Mouse (Mus musculus): ENCODE results near the gene Col4a1. TPM values are rescaled to one million over a fixed set of nuclear protein-coding genes. Genes with fewer than 3 reads are reported as not detected.
A peak's percentile ranks its signal among the peaks of the same experiment; 100 is the strongest.

Col4a1 gene
- polyA plus RNA-seq, 1 experiment from 2014 or later, result 30.2 TPM

DNA sequence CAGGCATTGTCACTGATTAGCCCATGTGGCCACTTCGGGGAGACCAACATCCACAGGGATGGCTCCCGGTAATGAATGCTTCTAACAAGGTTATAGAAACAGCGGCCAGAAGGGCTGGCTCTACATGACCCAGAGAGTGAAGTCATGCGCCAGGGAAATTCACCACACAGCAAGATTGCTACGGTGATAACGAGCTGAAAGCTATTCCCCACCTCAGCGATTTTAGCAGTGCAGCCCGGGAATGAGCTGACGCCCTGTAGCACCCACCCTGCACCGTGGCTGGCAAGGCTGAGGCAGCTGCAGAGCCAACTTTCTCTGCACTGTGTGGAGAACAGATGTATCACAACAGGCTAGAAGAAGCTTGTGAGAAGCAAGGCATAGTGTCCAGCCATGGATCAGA is 30.5 kb downstream of the Col4a1 start:
- H3K9ac ChIP-seq (replicated peaks; ENCODE audit: low read depth, low read length), result no peak overlapping the region
- H3K4me2 ChIP-seq (ENCODE audit: low read depth, low read length), result no peak overlapping the region
- H3K27ac ChIP-seq (ENCODE audit: low read depth, low read length), result no peak overlapping the region
- H3K9me3 ChIP-seq (ENCODE audit: control insufficient read depth, low read length), result no peaks in the 10 kb centered on the region
- WGBS, result 69% methylated on average over 10 of the region's 10 CpGs
- no peaks in the 10 kb centered on the region for H3K27me3 ChIP-seq (ENCODE audit: control insufficient read depth, insufficient read depth, low read length)
- ATAC-seq (ENCODE audit: low read depth), result peak; percentile 44; the same call in 1 of the 2 replicates
- H3K36me3 ChIP-seq (ENCODE audit: control insufficient read depth, insufficient read depth, low read length), result no peaks in the 10 kb centered on the region
- no peaks in the 10 kb centered on the region for H3K4me1 ChIP-seq (ENCODE audit: control insufficient read depth, insufficient read depth, low read length)
- H3K4me3 ChIP-seq (ENCODE audit: low read depth, low read length), result no peak overlapping the region

DNA sequence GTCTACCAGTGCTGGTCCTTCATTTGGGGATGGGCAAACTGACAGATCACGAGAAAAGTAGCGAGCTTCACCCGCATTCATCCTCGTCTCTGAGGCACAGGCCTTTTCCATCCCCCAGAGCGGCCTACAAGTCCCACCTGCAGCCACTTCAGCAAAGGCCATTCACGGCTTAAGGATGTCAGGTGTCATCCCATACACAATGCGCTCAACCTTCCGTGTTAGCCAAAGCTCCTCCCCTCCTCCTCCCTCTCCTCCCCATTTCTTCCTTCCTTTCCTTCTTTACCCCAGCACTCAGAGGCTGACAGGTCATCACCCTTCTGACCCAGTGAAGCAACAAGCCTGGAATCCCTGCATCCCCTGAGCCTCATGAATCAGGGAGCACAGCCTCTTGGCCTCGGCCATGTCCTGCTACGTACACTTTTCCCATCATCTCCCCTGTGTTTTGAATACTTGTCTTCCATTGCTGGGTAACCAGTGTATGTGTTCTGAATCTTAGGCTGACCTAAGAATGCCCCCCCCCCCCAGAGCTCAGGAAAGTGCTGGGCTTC is 31.8 kb downstream of the Col4a1 start:
- H3K9ac ChIP-seq (replicated peaks; ENCODE audit: low read depth, low read length), result no peak overlapping the region
- H3K36me3 ChIP-seq (ENCODE audit: control insufficient read depth, insufficient read depth, low read length), result no peaks in the 10 kb centered on the region
- no peak overlapping the region for H3K27ac ChIP-seq (ENCODE audit: low read depth, low read length)
- no peaks in the 10 kb centered on the region for H3K27me3 ChIP-seq (ENCODE audit: control insufficient read depth, insufficient read depth, low read length)
- H3K4me3 ChIP-seq (ENCODE audit: low read depth, low read length), result no peak overlapping the region
- H3K4me1 ChIP-seq (ENCODE audit: control insufficient read depth, insufficient read depth, low read length), result no peaks in the 10 kb centered on the region
- no peak for ATAC-seq (ENCODE audit: low read depth)
- 83% methylated on average over 10 of the region's 10 CpGs for WGBS
- no peaks in the 10 kb centered on the region for H3K9me3 ChIP-seq (ENCODE audit: control insufficient read depth, low read length)
- H3K4me2 ChIP-seq (ENCODE audit: low read depth, low read length), result no peak overlapping the region

DNA sequence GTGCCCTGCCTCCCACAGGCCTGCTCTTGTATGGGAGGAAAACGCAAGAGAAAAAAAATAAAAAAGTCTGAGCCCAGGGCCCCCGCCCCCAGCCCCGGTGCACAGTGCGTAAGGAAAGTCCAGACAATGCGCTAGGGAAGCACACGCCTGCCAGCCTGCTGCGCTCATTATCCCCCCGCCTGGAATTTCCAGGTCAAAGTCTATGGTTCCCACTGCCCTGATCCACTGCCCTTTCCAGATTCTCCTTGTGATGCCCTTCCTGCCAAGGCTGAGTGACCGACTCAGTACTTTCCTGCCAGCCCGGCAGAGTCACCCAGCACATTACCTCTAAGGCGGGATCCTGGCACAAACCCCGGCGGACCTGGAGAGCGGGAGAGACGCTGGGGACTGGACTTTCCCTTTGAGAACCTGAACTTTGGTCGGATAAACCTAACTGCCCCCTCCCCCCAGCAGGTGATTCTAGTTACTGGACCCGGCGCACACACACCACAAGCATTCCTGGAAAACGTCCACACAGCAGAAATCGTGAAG is 33.3 kb downstream of the Col4a1 start:
- 74% methylated on average over 20 of the region's 20 CpGs for WGBS
- no peak overlapping the region for H3K4me3 ChIP-seq (ENCODE audit: low read depth, low read length)
- H3K9ac ChIP-seq (replicated peaks; ENCODE audit: low read depth, low read length), result no peak overlapping the region
- ATAC-seq (ENCODE audit: low read depth), result no peak; the same call in 1 of the 2 replicates
- H3K36me3 ChIP-seq (ENCODE audit: control insufficient read depth, insufficient read depth, low read length), result no peaks in the 10 kb centered on the region
- H3K27me3 ChIP-seq (ENCODE audit: control insufficient read depth, insufficient read depth, low read length), result no peaks in the 10 kb centered on the region
- no peak overlapping the region for H3K27ac ChIP-seq (ENCODE audit: low read depth, low read length)
- no peaks in the 10 kb centered on the region for H3K4me1 ChIP-seq (ENCODE audit: control insufficient read depth, insufficient read depth, low read length)
- H3K9me3 ChIP-seq (ENCODE audit: control insufficient read depth, low read length), result no peaks in the 10 kb centered on the region
- H3K4me2 ChIP-seq (ENCODE audit: low read depth, low read length), result no peak overlapping the region

- no peak for ATAC-seq (ENCODE audit: low read depth)
- Histone ChIP-seq H3K27ac (ENCODE audit: low read depth, low read length) (no peak overlapping the region), H3K4me2 (ENCODE audit: low read depth, low read length) (no peak overlapping the region), H3K4me1 (ENCODE audit: control insufficient read depth, insufficient read depth, low read length) (no peaks in the 10 kb centered on the region), H3K4me3 (ENCODE audit: low read depth, low read length) (no peak overlapping the region), H3K9ac (replicated peaks; ENCODE audit: low read depth, low read length) (no peak overlapping the region), H3K27me3 (ENCODE audit: control insufficient read depth, insufficient read depth, low read length) (no peaks in the 10 kb centered on the region), H3K9me3 (ENCODE audit: control insufficient read depth, low read length) (no peaks in the 10 kb centered on the region), H3K36me3 (ENCODE audit: control insufficient read depth, insufficient read depth, low read length) (no peaks in the 10 kb centered on the region)
- 67% methylated on average over 4 of the region's 4 CpGs for WGBS
Observed at GRCm38 (mm10) chr8:11278101-11278611, 34.5 kb downstream of the Col4a1 start.

DNA sequence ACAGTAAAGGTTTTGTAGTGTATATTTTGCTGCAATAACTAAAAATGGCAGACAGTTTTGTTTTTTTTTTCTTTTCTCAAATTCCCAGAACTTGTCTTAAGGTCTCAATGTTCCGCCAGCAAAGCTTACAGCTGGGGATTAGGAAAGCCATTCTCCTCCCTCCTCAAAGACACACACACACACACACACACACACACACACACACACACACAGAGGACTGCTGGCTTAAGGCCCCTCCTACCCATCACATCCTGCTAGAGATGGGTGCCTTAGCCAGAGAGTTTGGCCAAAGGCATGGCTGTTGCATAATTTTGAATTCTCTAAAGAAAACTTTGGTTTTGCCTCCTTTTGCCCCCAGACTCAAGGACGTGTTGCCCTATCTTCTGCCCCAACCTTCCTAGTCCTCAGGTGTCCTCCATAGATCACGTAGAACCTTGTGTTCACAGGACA is 35.0 kb downstream of the Col4a1 start:
- ATAC-seq (ENCODE audit: low read depth), result no peak
- H3K27ac ChIP-seq (ENCODE audit: low read depth, low read length), result no peak overlapping the region
- no peaks in the 10 kb centered on the region for H3K9me3 ChIP-seq (ENCODE audit: control insufficient read depth, low read length)
- no peaks in the 10 kb centered on the region for H3K4me1 ChIP-seq (ENCODE audit: control insufficient read depth, insufficient read depth, low read length)
- no peak overlapping the region for H3K4me2 ChIP-seq (ENCODE audit: low read depth, low read length)
- H3K27me3 ChIP-seq (ENCODE audit: control insufficient read depth, insufficient read depth, low read length), result no peaks in the 10 kb centered on the region
- WGBS, result 78% methylated on average over 3 of the region's 3 CpGs
- no peak overlapping the region for H3K4me3 ChIP-seq (ENCODE audit: low read depth, low read length)
- no peaks in the 10 kb centered on the region for H3K36me3 ChIP-seq (ENCODE audit: control insufficient read depth, insufficient read depth, low read length)
- no peak overlapping the region for H3K9ac ChIP-seq (replicated peaks; ENCODE audit: low read depth, low read length)

GRCm38 (mm10) chr8:11276286-11276685 is 36.3 kb downstream of the Col4a1 start:
- WGBS, result 89% methylated on average over 4 of the region's 6 CpGs
- no peak for ATAC-seq (ENCODE audit: low read depth)
- H3K4me1 ChIP-seq (ENCODE audit: control insufficient read depth, insufficient read depth, low read length), result no peaks in the 10 kb centered on the region
- no peak overlapping the region for H3K4me3 ChIP-seq (ENCODE audit: low read depth, low read length)
- H3K9ac ChIP-seq (replicated peaks; ENCODE audit: low read depth, low read length), result no peak overlapping the region
- no peaks in the 10 kb centered on the region for H3K9me3 ChIP-seq (ENCODE audit: control insufficient read depth, low read length)
- H3K27me3 ChIP-seq (ENCODE audit: control insufficient read depth, insufficient read depth, low read length), result no peaks in the 10 kb centered on the region
- H3K27ac ChIP-seq (ENCODE audit: low read depth, low read length), result no peak overlapping the region
- no peaks in the 10 kb centered on the region for H3K36me3 ChIP-seq (ENCODE audit: control insufficient read depth, insufficient read depth, low read length)
- H3K4me2 ChIP-seq (ENCODE audit: low read depth, low read length), result no peak overlapping the region

DNA sequence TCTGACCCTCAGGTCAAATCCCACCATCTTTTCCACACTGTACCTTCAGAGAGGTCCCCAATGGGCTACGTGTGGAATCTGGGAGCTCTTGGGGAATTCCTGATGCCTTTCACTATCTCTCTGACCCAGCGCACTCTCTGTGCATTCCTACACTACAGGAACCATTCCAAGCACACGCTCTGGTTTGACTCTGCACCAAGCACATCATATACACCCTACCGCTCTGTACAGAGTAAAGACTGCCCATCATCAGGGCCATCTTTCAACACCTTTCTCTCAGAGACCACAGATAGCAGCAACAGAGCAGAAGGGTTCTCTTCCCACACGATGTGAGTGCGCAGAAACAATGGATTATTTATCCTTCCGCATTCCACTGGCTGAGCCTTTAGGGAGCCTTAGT is 38.2 kb downstream of the Col4a1 start:
- WGBS, result 87% methylated on average over 7 of the region's 7 CpGs
- ATAC-seq (ENCODE audit: low read depth), result no peak
- Histone ChIP-seq H3K4me1 (ENCODE audit: control insufficient read depth, insufficient read depth, low read length) (no peaks in the 10 kb centered on the region), H3K4me3 (ENCODE audit: low read depth, low read length) (no peak overlapping the region), H3K4me2 (ENCODE audit: low read depth, low read length) (no peak overlapping the region), H3K27ac (ENCODE audit: low read depth, low read length) (no peak overlapping the region), H3K9me3 (ENCODE audit: control insufficient read depth, low read length) (no peaks in the 10 kb centered on the region), H3K36me3 (ENCODE audit: control insufficient read depth, insufficient read depth, low read length) (no peaks in the 10 kb centered on the region), H3K27me3 (ENCODE audit: control insufficient read depth, insufficient read depth, low read length) (no peaks in the 10 kb centered on the region), H3K9ac (replicated peaks; ENCODE audit: low read depth, low read length) (no peak overlapping the region)

DNA sequence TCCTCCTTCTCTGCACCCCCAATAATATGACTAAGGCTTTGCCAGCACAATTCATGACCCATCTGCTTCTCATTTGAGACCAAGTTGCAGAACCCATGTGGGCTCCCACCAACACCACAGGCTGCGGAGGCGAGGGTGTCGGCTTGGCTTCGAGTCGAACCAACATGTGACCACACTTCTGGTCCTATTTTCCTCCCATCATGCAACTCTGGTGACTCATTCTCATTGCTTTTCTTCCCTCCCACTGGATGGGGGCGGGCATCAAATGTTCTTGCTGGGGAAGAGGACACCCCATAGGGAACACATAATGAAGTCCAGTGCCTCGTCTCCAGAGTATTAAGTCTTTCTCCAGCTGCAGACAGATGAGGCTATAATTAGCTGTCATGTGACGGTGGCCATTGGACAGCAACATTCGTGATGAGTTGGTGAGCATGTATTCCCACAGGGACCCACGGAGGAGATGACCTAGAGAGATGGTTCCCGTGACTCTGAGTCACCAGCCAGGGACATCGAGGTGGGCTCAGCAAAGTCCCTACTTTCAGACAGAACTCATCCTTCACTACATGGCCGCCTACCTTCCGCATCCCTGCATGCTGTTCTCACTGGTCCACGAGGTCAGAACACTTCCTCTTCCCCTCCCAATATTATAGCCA is 39.0 kb downstream of the Col4a1 start:
- Histone ChIP-seq H3K9ac (replicated peaks; ENCODE audit: low read depth, low read length) (no peak overlapping the region), H3K4me2 (ENCODE audit: low read depth, low read length) (no peak overlapping the region), H3K9me3 (ENCODE audit: control insufficient read depth, low read length) (no peaks in the 10 kb centered on the region), H3K4me3 (ENCODE audit: low read depth, low read length) (no peak overlapping the region), H3K27me3 (ENCODE audit: control insufficient read depth, insufficient read depth, low read length) (no peaks in the 10 kb centered on the region), H3K4me1 (ENCODE audit: control insufficient read depth, insufficient read depth, low read length) (no peaks in the 10 kb centered on the region), H3K36me3 (ENCODE audit: control insufficient read depth, insufficient read depth, low read length) (no peaks in the 10 kb centered on the region), H3K27ac (ENCODE audit: low read depth, low read length) (no peak overlapping the region)
- WGBS, result 83% methylated on average over 15 of the region's 15 CpGs
- ATAC-seq (ENCODE audit: low read depth), result no peak

DNA sequence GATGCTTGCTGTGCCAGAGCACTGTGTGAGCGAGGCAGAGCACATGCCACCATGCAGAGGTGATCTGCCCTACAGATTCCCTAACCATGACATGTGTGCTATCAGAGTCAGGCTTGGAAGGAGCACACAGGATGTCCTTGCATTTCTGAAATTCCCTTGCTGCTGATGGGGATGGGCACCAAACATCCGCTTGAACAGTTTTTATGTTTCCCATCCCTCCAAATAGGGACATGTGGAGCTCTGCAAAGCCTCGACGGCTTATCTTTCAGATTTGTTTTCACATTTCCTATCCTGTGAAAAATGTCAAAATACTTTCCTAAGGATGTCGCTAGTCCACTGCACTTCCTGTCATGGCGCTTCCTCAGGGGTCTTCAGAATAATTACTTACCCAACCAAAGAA is 40.4 kb downstream of the Col4a1 start:
- Histone ChIP-seq H3K4me1 (ENCODE audit: control insufficient read depth, insufficient read depth, low read length) (no peaks in the 10 kb centered on the region), H3K36me3 (ENCODE audit: control insufficient read depth, insufficient read depth, low read length) (no peaks in the 10 kb centered on the region), H3K27ac (ENCODE audit: low read depth, low read length) (no peak overlapping the region), H3K4me3 (ENCODE audit: low read depth, low read length) (no peak overlapping the region), H3K9me3 (ENCODE audit: control insufficient read depth, low read length) (no peaks in the 10 kb centered on the region), H3K9ac (replicated peaks; ENCODE audit: low read depth, low read length) (no peak overlapping the region), H3K4me2 (ENCODE audit: low read depth, low read length) (no peak overlapping the region), H3K27me3 (ENCODE audit: control insufficient read depth, insufficient read depth, low read length) (no peaks in the 10 kb centered on the region)
- 88% methylated on average over 6 of the region's 6 CpGs for WGBS
- ATAC-seq (ENCODE audit: low read depth), result no peak
